Mouse (Mus musculus) kidney, postnatal 0 days (tissue): ENCODE results near the gene Srgap2. TPM values are rescaled to one million over a fixed set of nuclear protein-coding genes. Genes with fewer than 3 reads are reported as not detected.
"Not testable (repeated sequence)": the region's sequence is repeated elsewhere in the genome, so short reads cannot be mapped to it uniquely, and the experiment has no call there.

Source experiments
- ATAC-seq: fragments of 200-750 bp; cut with Nextera tagmentation; replicated peaks from 2 replicates; pipeline ENCODE4 v1.8.0; 2017; ENCODE audit warnings: low read depth, moderate number of reproducible peaks, moderate TSS enrichment, moderate library complexity; ENCODE audit not compliant: low FRiP score
- DNase-seq: peaks from one replicate; pipeline ENCODE4 v3.0.0-alpha.2; 2016; ENCODE audit warnings: low spot score
- H3K27ac ChIP-seq: fragments of 300-500 bp; sonication (generic); 2 replicates; pipeline ENCODE4 v1.5.1; 2014; ENCODE audit warnings: mild to moderate bottlenecking
- H3K27me3 ChIP-seq: fragments of 300-500 bp; sonication (generic); 2 replicates; pipeline ENCODE4 v1.6.1; 2014; ENCODE audit warnings: low read length, mixed read lengths; ENCODE audit not compliant: insufficient read depth
- H3K36me3 ChIP-seq: fragments of 300-500 bp; sonication (generic); 2 replicates; pipeline ENCODE4 v1.6.1; 2014; ENCODE audit warnings: low read length, mixed read lengths; ENCODE audit not compliant: insufficient read depth
- H3K4me1 ChIP-seq: fragments of 300-500 bp; sonication (generic); replicated peaks from 2 replicates; pipeline ENCODE4 v1.6.1; 2014; ENCODE audit warnings: antibody characterized with exemption, low read length, mixed read lengths; ENCODE audit not compliant: insufficient read depth
- H3K4me2 ChIP-seq: fragments of 300-500 bp; sonication (generic); 2 replicates; pipeline ENCODE4 v1.6.1; 2014; ENCODE audit warnings: mild to moderate bottlenecking, low read length, moderate library complexity, mixed read lengths
- H3K4me3 ChIP-seq: fragments of 300-500 bp; sonication (generic); replicated peaks from 2 replicates; pipeline ENCODE4 v1.5.1; 2014; ENCODE audit warnings: low read depth, low read length
- H3K9ac ChIP-seq: fragments of 300-500 bp; sonication (generic); 2 replicates; pipeline ENCODE4 v1.6.1; 2014; ENCODE audit warnings: low read depth, low read length
- H3K9me3 ChIP-seq: fragments of 300-500 bp; sonication (generic); replicated peaks from 2 replicates; pipeline ENCODE4 v1.6.1; 2016; ENCODE audit warnings: low read length, inconsistent platforms, mixed read lengths
- CTCF ChIP-seq: IDR thresholded peaks from 2 replicates; pipeline ENCODE4 v1.5.1; 2016; ENCODE audit warnings: antibody characterized with exemption, low read depth, mild to moderate bottlenecking, moderate library complexity
- WGBS: fragments of 180-500 bp; shearing (Covaris S2); extraction: QIAGEN DNeasy Blood & Tissue Kit; methylation state at CpG from one replicate; pipeline ENCODE4 v1.1.7; 2014; 5-methylcytosine and 5-hydroxymethylcytosine counted together
- polyA plus RNA-seq: library from polyadenylated mRNA; unstranded; fragments of >200 nt; fragmentation: Nextera tagmentation; extraction: Ambion mirVana; gene quantifications from 2 replicates; pipeline ENCODE4 v1.2.1, GENCODE M21; 2015

Gene Srgap2
- 6.9 and 8.3 TPM in 2 replicates for polyA plus RNA-seq

- Histone ChIP-seq H3K4me1 (peaks cover 24% of the 10 kb centered on the region), H3K4me3 (peak within 1 kb of the TSS; percentile 85), H3K27me3 (no peaks in the 10 kb centered on the region), H3K9me3 (no peaks in the 10 kb centered on the region), H3K36me3 (no peaks in the 10 kb centered on the region), H3K9ac (peak within 1 kb of the TSS; percentile 82), H3K27ac (peak within 1 kb of the TSS; percentile 95), H3K4me2 (peak within 1 kb of the TSS; percentile 97)
- no peak for TF ChIP-seq CTCF
- DNase-seq (peak; percentile 100), ATAC-seq (peak; percentile 97)
- under 1% methylated on average over 44 of the region's 44 CpGs for WGBS
Observed at GRCm38 (mm10) chr1:131527281-131528080, at the start of gene Srgap2, which contains the start of gene Fam72a. TSS of gene Srgap2 (minus strand) at chr1:131527352. TSS of gene Fam72a (plus strand) at chr1:131527903.

DNA sequence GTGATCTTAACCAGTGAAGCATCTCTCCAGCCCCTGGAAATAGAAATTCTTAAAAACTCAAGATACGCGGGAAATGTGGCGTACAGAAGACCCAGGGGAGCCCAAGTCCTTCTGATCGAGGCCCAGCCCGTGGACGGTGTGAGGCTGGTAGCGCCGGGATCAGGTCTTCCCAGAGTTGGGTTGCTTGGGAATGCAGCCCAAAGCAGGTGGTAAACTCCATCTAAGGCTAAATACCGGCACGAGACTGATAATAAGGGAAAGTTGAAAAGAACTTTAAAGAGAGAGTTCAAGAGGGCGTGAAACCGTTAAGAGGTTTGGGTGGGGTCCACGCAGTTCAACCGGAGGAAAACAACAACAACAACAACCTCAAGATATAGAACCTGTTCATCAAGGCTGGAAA, 46.6 kb upstream of the Srgap2 start:
- Histone ChIP-seq H3K4me3 (no peak overlapping the region), H3K27ac (no peak overlapping the region), H3K9me3 (no peaks in the 10 kb centered on the region), H3K9ac (no peak overlapping the region), H3K27me3 (no peaks in the 10 kb centered on the region), H3K4me1 (no peaks in the 10 kb centered on the region), H3K4me2 (no peak overlapping the region), H3K36me3 (no peaks in the 10 kb centered on the region)
- ATAC-seq, result peak; percentile 79; the same call in 1 of the 2 replicates
- 94% methylated on average over 14 of the region's 14 CpGs for WGBS
- no peak for TF ChIP-seq CTCF
- DNase-seq, result peak; percentile 87

DNA sequence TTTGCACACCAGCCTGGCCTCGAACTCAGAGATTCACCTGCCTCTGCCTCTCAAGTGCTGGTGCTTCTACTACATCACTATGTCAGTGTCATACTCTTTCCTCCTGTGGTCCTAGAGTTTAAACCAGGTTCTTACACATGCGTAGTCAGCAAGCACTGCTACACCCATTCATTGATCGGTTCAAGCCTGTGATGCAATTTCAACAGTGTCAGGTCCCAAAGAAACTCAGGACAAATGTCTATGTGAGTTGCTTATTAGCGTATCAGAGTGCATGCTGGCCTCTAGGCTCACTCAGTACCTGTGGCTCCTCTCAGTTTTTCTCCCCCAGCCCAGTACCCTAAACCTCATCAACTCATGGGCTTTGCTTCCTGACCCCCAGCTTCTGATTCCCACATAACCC, 43.2 kb upstream of the Srgap2 start:
- Histone ChIP-seq H3K9me3 (no peaks in the 10 kb centered on the region), H3K27me3 (no peaks in the 10 kb centered on the region), H3K9ac (no peak overlapping the region), H3K27ac (no peak overlapping the region), H3K36me3 (no peaks in the 10 kb centered on the region), H3K4me1 (no peaks in the 10 kb centered on the region), H3K4me2 (no peak overlapping the region), H3K4me3 (no peak overlapping the region)
- WGBS, result 91% methylated on average over 4 of the region's 4 CpGs
- ATAC-seq, result no peak
- no peak for TF ChIP-seq CTCF
- no peak for DNase-seq

- H3K9ac ChIP-seq, result no peak overlapping the region
- H3K4me2 ChIP-seq, result no peak overlapping the region
- H3K4me3 ChIP-seq, result no peak overlapping the region
- no peaks in the 10 kb centered on the region for H3K36me3 ChIP-seq
- TF ChIP-seq CTCF, result no peak
- DNase-seq (no peak), ATAC-seq (no peak)
- no peaks in the 10 kb centered on the region for H3K9me3 ChIP-seq
- no peaks in the 10 kb centered on the region for H3K4me1 ChIP-seq
- WGBS, result 85% methylated on average over 6 of the region's 6 CpGs
- H3K27me3 ChIP-seq, result no peaks in the 10 kb centered on the region
- no peak overlapping the region for H3K27ac ChIP-seq
Observed at GRCm38 (mm10) chr1:131569721-131570120, 42.6 kb upstream of the Srgap2 start.

GRCm38 (mm10) chr1:131566056-131566455, 38.9 kb upstream of the Srgap2 start:
- not testable (repeated sequence) for H3K9me3 ChIP-seq, H3K4me2 ChIP-seq, ATAC-seq, H3K9ac ChIP-seq, H3K36me3 ChIP-seq, H3K4me1 ChIP-seq, H3K27me3 ChIP-seq, DNase-seq, H3K27ac ChIP-seq, H3K4me3 ChIP-seq
- 51% methylated on average over 11 of the region's 11 CpGs for WGBS
- TF ChIP-seq CTCF, result peak; percentile 25; the same call in 1 of the 2 replicates

DNA sequence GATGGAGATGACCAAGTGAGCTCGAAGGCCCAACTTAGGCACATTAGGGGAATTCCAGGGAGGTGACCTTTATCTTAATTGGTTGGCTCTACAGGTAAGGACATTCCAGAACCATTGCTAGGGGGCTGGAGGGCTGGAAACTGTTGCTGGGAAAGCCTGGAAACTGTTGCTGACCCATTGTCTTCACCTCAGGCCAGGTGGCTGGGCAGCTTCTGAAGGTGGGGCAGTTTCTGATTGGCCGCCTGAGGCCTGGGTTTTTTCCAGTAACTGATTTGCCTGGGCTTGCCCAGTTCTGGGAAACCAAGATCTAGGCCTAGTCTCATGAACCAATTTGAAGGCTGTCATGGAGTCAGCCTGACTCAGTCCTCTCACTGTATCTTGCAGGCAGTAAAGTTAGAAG, 34.9 kb upstream of the Srgap2 start:
- Histone ChIP-seq H3K27ac (no peak overlapping the region), H3K4me1 (no peaks in the 10 kb centered on the region), H3K4me3 (no peak overlapping the region), H3K4me2 (no peak overlapping the region), H3K27me3 (no peaks in the 10 kb centered on the region), H3K9ac (no peak overlapping the region), H3K9me3 (no peaks in the 10 kb centered on the region), H3K36me3 (no peaks in the 10 kb centered on the region)
- no peak for DNase-seq
- WGBS, result 92% methylated on average over 2 of the region's 2 CpGs
- no peak for TF ChIP-seq CTCF
- ATAC-seq, result no peak
